ENCODE assay signal across 8 mouse cellular contexts in the genomic region with DNA sequence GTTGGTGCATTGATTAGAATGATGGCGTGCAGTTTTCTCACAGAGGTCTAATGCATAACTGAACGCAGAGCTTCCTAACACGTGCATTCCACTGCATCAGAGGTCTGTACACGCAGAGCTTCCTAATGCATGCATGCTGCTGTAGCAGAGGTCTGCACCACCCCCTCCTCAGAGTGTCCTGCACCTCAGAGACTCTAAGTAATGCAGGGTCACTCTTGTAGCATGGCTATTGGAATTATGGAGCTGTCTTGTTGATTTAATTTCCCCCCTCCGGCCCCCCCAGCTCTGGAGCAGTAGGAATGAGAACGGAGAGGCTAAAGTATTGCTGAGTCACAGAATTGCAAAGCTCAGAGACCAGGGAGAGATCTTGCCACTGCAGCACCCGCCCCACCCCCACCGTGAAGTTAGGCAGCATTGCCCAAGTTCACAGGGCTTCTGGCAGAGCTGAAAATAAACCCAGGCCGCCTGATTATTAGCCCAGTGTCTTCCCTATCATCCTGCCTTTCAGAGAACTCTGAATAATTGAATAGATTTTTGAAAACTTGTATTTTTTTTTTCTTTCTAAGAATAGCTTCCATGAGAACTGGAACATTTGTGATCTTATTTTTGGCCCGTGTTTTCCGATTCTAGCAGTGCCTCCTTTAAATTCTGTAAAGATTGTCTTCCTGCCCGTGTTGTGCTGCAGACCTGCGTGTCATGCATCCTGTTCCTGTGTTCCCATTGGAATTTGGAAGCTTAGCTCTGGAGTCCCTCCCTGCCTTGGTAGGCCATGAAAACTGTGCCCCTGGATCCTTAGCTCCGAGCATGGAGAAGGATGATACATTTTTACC. TPM values are rescaled to one million over a fixed set of nuclear protein-coding genes. Genes with fewer than 3 reads are reported as not detected.
DNase-seq lines count a peak whose midpoint lies in the region; ATAC-seq lines count a peak whose summit lies in the region.

No protein-coding gene starts in this region.

- peak; percentile 74 for ATAC-seq in common myeloid progenitor, adult 5-6 weeks (replicated peaks; ENCODE audit: low read depth, poor library complexity, severe bottlenecking)
- peak; percentile 76 for ATAC-seq in hindbrain, embryonic 16.5 days
- ATAC-seq in limb, embryonic 15.5 days (ENCODE audit: insufficient number of reproducible peaks, low FRiP score, low TSS enrichment, low read depth) = 0 out of 2 replicates have a peak, but pooled peaks have one; percentile 35
- peak; percentile 75 for ATAC-seq in midbrain, embryonic 15.5 days (replicated peaks)

- H3K36me3 ChIP-seq in hindbrain, embryonic 16.5 days (ENCODE audit: control insufficient read depth, insufficient read depth, low read length) = no peaks in the 10 kb centered on the region
- H3K36me3 ChIP-seq in limb, embryonic 15.5 days = no peaks in the 10 kb centered on the region
- no peaks in the 10 kb centered on the region for H3K36me3 ChIP-seq in midbrain, embryonic 15.5 days (replicated peaks)

- no peaks in the 10 kb centered on the region for H3K9me3 ChIP-seq in hindbrain, embryonic 16.5 days (ENCODE audit: control insufficient read depth, low read length)
- no peaks in the 10 kb centered on the region for H3K9me3 ChIP-seq in limb, embryonic 15.5 days
- no peaks in the 10 kb centered on the region for H3K9me3 ChIP-seq in midbrain, embryonic 15.5 days

- peak; percentile 16 for DNase-seq in thymus, postnatal 14 days
- DNase-seq in thymus, postnatal 25 days = no peak
- DNase-seq in gastrocnemius, adult 8-10 months (ENCODE audit: low spot score in 2 of 2) = peak; percentile 51 to 58
- no peak for DNase-seq in ovary, postnatal 10 days (ENCODE audit: low spot score)

- no peaks in the 10 kb centered on the region for H3K27me3 ChIP-seq in hindbrain, embryonic 16.5 days (replicated peaks; ENCODE audit: control insufficient read depth, insufficient read depth, low read length)
- H3K27me3 ChIP-seq in limb, embryonic 15.5 days = no peaks in the 10 kb centered on the region
- H3K27me3 ChIP-seq in midbrain, embryonic 15.5 days (replicated peaks) = no peaks in the 10 kb centered on the region

- WGBS in hindbrain, embryonic 16.5 days = 10% methylated on average over 14 of the region's 14 CpGs
- whole genome bisulfite sequencing in limb, embryonic 15.5 days = 13% methylated on average over 14 of the region's 14 CpGs
- 12% methylated on average over 14 of the region's 14 CpGs for WGBS in midbrain, embryonic 15.5 days

- H3K9ac ChIP-seq in hindbrain, embryonic 16.5 days (ENCODE audit: low read depth, low read length) = peak overlapping the region; percentile 8; the same call in 1 of the 2 replicates
- H3K9ac ChIP-seq in limb, embryonic 15.5 days = no peak overlapping the region
- H3K9ac ChIP-seq in midbrain, embryonic 15.5 days = peak overlapping the region; percentile 34; the same call in 1 of the 2 replicates

- H3K4me1 ChIP-seq in hindbrain, embryonic 16.5 days (ENCODE audit: control insufficient read depth, insufficient read depth, low read depth, low read length) = peaks cover 31% of the 10 kb centered on the region
- peaks cover 33% of the 10 kb centered on the region for H3K4me1 ChIP-seq in limb, embryonic 15.5 days
- peaks cover 43% of the 10 kb centered on the region for H3K4me1 ChIP-seq in midbrain, embryonic 15.5 days

- H3K4me3 ChIP-seq in hindbrain, embryonic 16.5 days (ENCODE audit: low read length) = no peak overlapping the region
- H3K4me3 ChIP-seq in limb, embryonic 15.5 days = no peak overlapping the region
- peak overlapping the region; percentile 10; the same call in 1 of the 2 replicates for H3K4me3 ChIP-seq in midbrain, embryonic 15.5 days

- peak overlapping the region; percentile 27 for H3K4me2 ChIP-seq in hindbrain, embryonic 16.5 days (ENCODE audit: low read length)
- H3K4me2 ChIP-seq in limb, embryonic 15.5 days = peak overlapping the region; percentile 7; the same call in 1 of the 2 replicates
- peak overlapping the region; percentile 32 for H3K4me2 ChIP-seq in midbrain, embryonic 15.5 days

- peak overlapping the region; percentile 66 for H3K27ac ChIP-seq in hindbrain, embryonic 16.5 days (ENCODE audit: low read depth, low read length)
- H3K27ac ChIP-seq in limb, embryonic 15.5 days = peak overlapping the region; percentile 55
- peak overlapping the region; percentile 78 for H3K27ac ChIP-seq in midbrain, embryonic 15.5 days

RNA-seq across cellular contexts. Expression of a gene that starts 12.6 kb away (rescaled TPM):
- 13.9 and 22.5 TPM in 2 replicates for total RNA-seq in common myeloid progenitor, adult 5-6 weeks (2017)
- total RNA-seq in gastrocnemius, adult 8-10 months (2022) = 10 to 100 TPM; 50.2 to 56.6 (median 53.5) TPM
- polyA plus RNA-seq in hindbrain, embryonic 16.5 days (2015; fragmentation: Nextera tagmentation; extraction: Ambion mirVana) = 9.4 and 11.6 TPM in 2 replicates
- polyA plus RNA-seq in limb, embryonic 15.5 days (2015; fragmentation: Nextera tagmentation; extraction: Ambion mirVana) = 10.2 and 12.8 TPM in 2 replicates
- 22.1 and 22.3 TPM in 2 replicates for polyA plus RNA-seq in midbrain, embryonic 15.5 days (2015; fragmentation: Nextera tagmentation; extraction: Ambion mirVana)

RNA-seq across cellular contexts. Expression of a gene that starts 39.7 kb away (rescaled TPM):
- total RNA-seq in common myeloid progenitor, adult 5-6 weeks (2017) = 240 and 241 TPM in 2 replicates
- 10 to 100 TPM; 57.8 to 63.3 (median 60.8) TPM for total RNA-seq in gastrocnemius, adult 8-10 months (2022)
- polyA plus RNA-seq in hindbrain, embryonic 16.5 days (2015; fragmentation: Nextera tagmentation; extraction: Ambion mirVana) = 235 and 246 TPM in 2 replicates
- 254 and 257 TPM in 2 replicates for polyA plus RNA-seq in limb, embryonic 15.5 days (2015; fragmentation: Nextera tagmentation; extraction: Ambion mirVana)
- 224 and 234 TPM in 2 replicates for polyA plus RNA-seq in midbrain, embryonic 15.5 days (2015; fragmentation: Nextera tagmentation; extraction: Ambion mirVana)

Comparison
In these comparisons a context has a peak if more than half of its experiments do, and no peak if none do; other contexts are left out.
1. DNase-seq: peak in thymus, postnatal 14 days (single experiment) and gastrocnemius, adult 8-10 months (2 of 2); none in thymus, postnatal 25 days (single experiment) and ovary, postnatal 10 days (single experiment).
2. Peak in every context shown above with its lines, with median percentiles within 50 percentile points of each other: ATAC-seq, H3K27ac ChIP-seq and H3K4me2 ChIP-seq.